Mouse (Mus musculus) thymus, adult 2 months (tissue): Measurements from ENCODE around the gene Pianp.

Source experiments
- CTCF ChIP-seq: fragments of 200-500 bp; IDR thresholded peaks from 2 replicates; pipeline ENCODE4 v1.5.1; 2012; ENCODE audit warnings: mild to moderate bottlenecking, control low read depth, low read length, moderate library complexity, borderline replicate concordance; ENCODE audit not compliant: control insufficient read depth, poor library complexity, insufficient read depth; ENCODE audit errors: extremely low read depth
- POLR2A ChIP-seq: fragments of 200-500 bp; IDR thresholded peaks from 2 replicates; pipeline ENCODE4 v1.6.1; 2012; ENCODE audit warnings: mild to moderate bottlenecking, low read length, control low read depth, moderate library complexity; ENCODE audit not compliant: control insufficient read depth, poor library complexity, insufficient read depth; ENCODE audit errors: extremely low read depth

- TF ChIP-seq CTCF (no peak), POLR2A (no peak)
These were observed 31.9 kb upstream of the Pianp start for GRCm38 (mm10) chr6:124964638-124965037.
